Mouse (Mus musculus): ENCODE measurements around the gene Derl3.

Derl3 gene

DNA sequence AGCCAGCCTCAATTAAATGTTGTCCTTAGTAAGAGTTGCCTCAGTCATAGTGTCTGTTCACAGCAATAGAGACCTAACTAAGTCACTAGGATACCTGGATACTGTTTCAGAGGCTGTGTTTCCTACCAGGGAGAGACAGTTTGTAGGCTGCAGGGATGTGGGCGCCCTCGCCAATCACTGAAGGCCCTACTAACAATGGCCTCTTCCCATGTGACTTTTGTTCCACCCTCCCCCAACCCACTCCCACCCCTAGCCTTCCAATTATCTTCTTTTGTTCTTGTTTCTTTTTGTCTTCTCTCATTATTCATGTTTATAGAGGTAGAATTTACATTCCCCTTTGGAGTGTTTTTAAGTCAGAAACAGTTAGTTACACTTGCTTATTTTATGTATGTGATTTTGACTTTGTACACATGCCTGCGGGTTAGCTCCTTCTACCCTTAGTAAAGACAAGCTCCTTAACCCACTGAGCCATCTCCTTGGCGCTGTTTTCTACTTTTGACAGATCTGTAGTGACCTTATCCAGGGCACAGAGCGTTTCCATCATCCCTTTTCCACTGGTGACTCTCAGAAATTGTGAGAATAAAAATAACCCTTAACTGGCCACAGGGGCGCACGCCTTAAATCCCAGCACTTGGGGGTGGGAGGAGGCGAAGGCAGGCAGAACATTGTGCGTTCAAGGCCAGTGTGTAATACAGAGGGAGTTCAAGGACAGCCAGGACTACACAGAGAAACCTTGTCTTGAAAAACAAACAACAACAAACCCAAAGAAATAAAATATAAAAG, 48.0 kb downstream of the Derl3 start:
- no peak for DNase-seq (ENCODE audit: low read depth, low spot score)

DNA sequence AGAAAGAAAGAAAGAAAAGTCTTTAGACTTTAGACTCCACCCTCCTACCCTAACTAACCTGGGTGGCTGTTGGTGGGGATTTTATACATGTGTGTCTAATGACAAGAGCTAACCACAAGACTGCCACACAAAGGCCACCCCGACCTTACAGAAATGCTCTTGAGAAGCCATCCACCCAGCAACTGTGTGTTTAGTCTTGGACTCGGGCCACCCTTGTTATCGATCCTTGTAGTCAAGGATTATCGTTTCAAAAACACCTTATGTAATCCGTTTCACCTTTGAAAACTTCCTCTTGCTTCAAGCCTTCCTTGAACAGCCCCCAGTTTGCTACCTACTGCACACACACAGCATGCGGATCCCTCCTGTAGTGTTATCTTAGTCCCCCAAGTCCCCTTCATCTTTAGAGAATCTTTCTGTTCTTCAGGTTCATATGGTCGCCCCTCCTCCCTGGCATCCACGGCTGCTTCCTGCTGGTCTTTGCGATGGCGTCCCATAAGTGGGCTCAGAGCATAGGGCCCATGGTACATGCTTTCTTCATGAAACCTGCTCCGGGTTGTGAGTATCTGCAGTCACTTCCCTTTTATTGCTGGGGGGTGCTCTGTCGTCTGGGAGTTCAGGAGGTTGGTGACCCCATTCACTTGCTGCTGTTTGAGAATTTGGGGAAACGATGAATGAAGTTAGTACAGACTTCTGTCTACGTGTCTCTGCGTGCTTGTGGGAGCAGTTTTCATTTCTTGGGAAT, 49.7 kb downstream of the Derl3 start, which contains the start of gene Vpreb3:
TSS of gene Vpreb3 (plus strand) at position 322 of the 742 bp plus-strand sequence.
- DNase-seq (ENCODE audit: low read depth, low spot score): no peak

DNA sequence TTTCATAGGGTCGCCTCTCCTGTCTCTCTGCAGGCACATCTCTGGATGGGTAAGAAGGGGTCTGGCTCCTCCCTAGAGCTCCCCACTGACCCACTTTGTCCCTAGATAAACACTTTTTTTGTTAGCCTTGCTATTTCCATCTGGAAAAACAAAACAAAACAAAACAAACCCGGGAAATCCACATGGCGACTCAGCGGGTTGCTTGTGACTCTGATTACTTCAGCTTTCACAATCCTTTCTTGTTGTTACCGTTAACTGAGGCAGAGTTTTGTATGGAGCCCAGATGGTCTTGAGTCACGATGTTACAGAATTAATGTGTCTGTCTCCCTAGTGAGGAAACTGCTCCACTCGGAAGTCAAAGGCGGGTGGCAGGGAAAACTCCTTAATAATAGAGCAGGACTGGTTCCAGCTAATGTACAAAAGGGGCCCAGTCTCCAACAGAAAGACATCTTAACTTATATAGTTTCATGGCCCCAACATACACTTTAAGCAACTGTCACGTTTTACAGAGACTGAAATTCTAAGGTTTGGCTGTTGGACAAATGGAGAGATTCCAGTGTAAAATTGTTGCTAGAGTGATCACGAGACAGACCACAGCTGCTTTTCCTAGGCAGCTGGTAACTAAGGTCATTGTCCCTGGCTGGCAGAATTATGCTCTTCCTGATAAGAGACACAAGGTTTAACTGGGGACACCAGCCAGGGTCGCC, 51.0 kb downstream of the Derl3 start:
- no peak for DNase-seq (ENCODE audit: low read depth, low spot score)

DNA sequence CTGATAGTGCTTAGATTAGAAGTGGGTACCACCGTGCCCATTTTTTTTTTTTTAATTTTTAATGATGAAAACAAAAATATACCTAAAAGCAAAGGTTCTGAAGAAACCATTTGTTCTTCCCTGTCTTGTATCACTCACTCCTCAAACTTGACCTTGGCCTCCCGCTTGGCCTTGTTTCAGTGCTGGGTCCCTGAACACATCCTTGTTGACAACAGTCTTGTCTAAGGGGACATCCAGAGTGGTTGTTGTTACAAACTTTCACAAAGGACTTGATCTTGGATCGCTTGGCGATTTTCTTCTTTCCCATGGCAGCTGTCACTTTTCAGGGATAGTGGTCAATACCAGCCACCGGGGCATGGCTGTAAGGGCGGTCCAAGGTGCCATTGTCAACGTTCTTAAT, 52.0 kb downstream of the Derl3 start:
- no peak for DNase-seq (ENCODE audit: low read depth, low spot score)

All from CD4-positive, CD25-positive, alpha-beta regulatory T cell, adult 2 months (primary cell).